Mouse (Mus musculus) brain, embryonic 14.5 days (tissue): ENCODE data around the gene B4galnt1.

Experiments
- CTCF ChIP-seq: fragments of 200-500 bp; IDR thresholded peaks from 2 replicates; pipeline ENCODE4 v1.5.1; 2012; ENCODE audit warnings: inconsistent platforms, mild to moderate bottlenecking, moderate library complexity, borderline replicate concordance; ENCODE audit not compliant: insufficient read depth, insufficient read length; ENCODE audit errors: extremely low read depth
- POLR2A ChIP-seq: fragments of 200-500 bp; IDR thresholded peaks from 2 replicates; pipeline ENCODE4 v1.6.1; 2012; ENCODE audit warnings: mild to moderate bottlenecking, inconsistent platforms, borderline replicate concordance; ENCODE audit not compliant: poor library complexity, insufficient read depth, insufficient read length, severe bottlenecking; ENCODE audit errors: extremely low read depth

- TF ChIP-seq POLR2A (no peak), CTCF (no peak)
Observed at GRCm38 (mm10) chr10:127213704-127214421, 48.8 kb downstream of the B4galnt1 start.
